Mouse (Mus musculus): Measurements from ENCODE around the gene Cdc16. TPM values are rescaled to one million over a fixed set of nuclear protein-coding genes. Genes with fewer than 3 reads are reported as not detected.

Gene Cdc16
- 67.3 TPM for polyA plus RNA-seq (2014; fragmentation: Illumina TruSeq; extraction: RNeasy Lipid Tissue Mini Kit (QIAGEN cat#74804); ENCODE audit: low read depth, low replicate concordance)

GRCm38 (mm10) chr8:13756982-13757804, at the start of gene Cdc16:
TSS of gene Cdc16 (plus strand) at chr8:13757676.

GRCm38 (mm10) chr8:13785250-13785763, 27.8 kb downstream of the Cdc16 start, which contains the start of gene Upf3a:
TSS of gene Upf3a (plus strand) at chr8:13785615.

Other genes with a start within 250 kb of the Cdc16 start
- not detected for gene 1700029H14Rik, start 195.2 kb upstream of the Cdc16 start, polyA plus RNA-seq (2014; fragmentation: Illumina TruSeq; extraction: RNeasy Lipid Tissue Mini Kit (QIAGEN cat#74804); ENCODE audit: low read depth, low replicate concordance)
- 2.6 TPM for gene Rasa3, start 80.1 kb upstream of the Cdc16 start, polyA plus RNA-seq (2014; fragmentation: Illumina TruSeq; extraction: RNeasy Lipid Tissue Mini Kit (QIAGEN cat#74804); ENCODE audit: low read depth, low replicate concordance)
- not detected for gene Cfap97d2, start 51.8 kb upstream of the Cdc16 start, polyA plus RNA-seq (2014; fragmentation: Illumina TruSeq; extraction: RNeasy Lipid Tissue Mini Kit (QIAGEN cat#74804); ENCODE audit: low read depth, low replicate concordance)
- gene Upf3a, start 27.9 kb downstream of the Cdc16 start, polyA plus RNA-seq (2014; fragmentation: Illumina TruSeq; extraction: RNeasy Lipid Tissue Mini Kit (QIAGEN cat#74804); ENCODE audit: low read depth, low replicate concordance), result 8.7 TPM
- not detected for gene AF366264, start 80.7 kb downstream of the Cdc16 start, polyA plus RNA-seq (2014; fragmentation: Illumina TruSeq; extraction: RNeasy Lipid Tissue Mini Kit (QIAGEN cat#74804); ENCODE audit: low read depth, low replicate concordance)
- 12.5 TPM for gene Champ1, start 112.0 kb downstream of the Cdc16 start, polyA plus RNA-seq (2014; fragmentation: Illumina TruSeq; extraction: RNeasy Lipid Tissue Mini Kit (QIAGEN cat#74804); ENCODE audit: low read depth, low replicate concordance)
- 14.1 TPM for gene Coprs, start 132.6 kb downstream of the Cdc16 start, polyA plus RNA-seq (2014; fragmentation: Illumina TruSeq; extraction: RNeasy Lipid Tissue Mini Kit (QIAGEN cat#74804); ENCODE audit: low read depth, low replicate concordance)